Mouse (Mus musculus) liver, embryonic 16.5 days (tissue): Measurements from ENCODE around the gene Slc7a14. TPM values are rescaled to one million over a fixed set of nuclear protein-coding genes. Genes with fewer than 3 reads are reported as not detected.

Experiments used
- ATAC-seq: fragments of 200-750 bp; cut with Nextera tagmentation; 2 replicates; pipeline ENCODE4 v1.8.0; 2017; ENCODE audit warnings: low read depth, mild to moderate bottlenecking, moderate number of reproducible peaks, moderate library complexity
- H3K27ac ChIP-seq: fragments of 300-500 bp; sonication (generic); 2 replicates; pipeline ENCODE4 v1.5.1; 2014; ENCODE audit warnings: mild to moderate bottlenecking, low read length
- H3K27me3 ChIP-seq: fragments of 300-500 bp; sonication (generic); 2 replicates; pipeline ENCODE4 v1.6.1; 2014; ENCODE audit warnings: low read depth, low read length, mixed read lengths; ENCODE audit not compliant: control insufficient read depth, insufficient read depth
- H3K36me3 ChIP-seq: fragments of 300-500 bp; sonication (generic); 2 replicates; pipeline ENCODE4 v1.6.1; 2014; ENCODE audit warnings: mild to moderate bottlenecking; ENCODE audit not compliant: control insufficient read depth, insufficient read depth
- H3K4me1 ChIP-seq: fragments of 300-500 bp; sonication (generic); 2 replicates; pipeline ENCODE4 v1.6.1; 2014; ENCODE audit warnings: low read depth, low read length, mixed read lengths; ENCODE audit not compliant: control insufficient read depth
- H3K4me2 ChIP-seq: fragments of 300-500 bp; sonication (generic); 2 replicates; pipeline ENCODE4 v1.6.1; 2014; ENCODE audit warnings: low read depth, low read length, mixed read lengths
- H3K4me3 ChIP-seq: fragments of 300-500 bp; sonication (generic); 2 replicates; pipeline ENCODE4 v1.5.1; 2014; ENCODE audit warnings: low read depth, mild to moderate bottlenecking, low read length
- H3K9ac ChIP-seq: fragments of 300-500 bp; sonication (generic); 2 replicates; pipeline ENCODE4 v1.6.1; 2014; ENCODE audit warnings: low read depth, low read length
- H3K9me3 ChIP-seq: fragments of 300-500 bp; sonication (generic); replicated peaks from 2 replicates; pipeline ENCODE4 v1.6.1; 2016; ENCODE audit warnings: low read length; ENCODE audit not compliant: control insufficient read depth
- WGBS: fragments of 180-500 bp; shearing (Covaris S2); extraction: QIAGEN DNeasy Blood & Tissue Kit; methylation state at CpG from one replicate; pipeline ENCODE4 v1.1.7; 2014; ENCODE audit not compliant: insufficient replicate concordance; 5-methylcytosine and 5-hydroxymethylcytosine counted together
- polyA plus RNA-seq: library from polyadenylated mRNA; unstranded; fragments of >200 nt; fragmentation: Nextera tagmentation; extraction: Ambion mirVana; gene quantifications from 2 replicates; pipeline ENCODE4 v1.2.1, GENCODE M21; 2015

The Slc7a14 gene
- polyA plus RNA-seq, 1 experiment from 2014 or later: 0.01 TPM

DNA sequence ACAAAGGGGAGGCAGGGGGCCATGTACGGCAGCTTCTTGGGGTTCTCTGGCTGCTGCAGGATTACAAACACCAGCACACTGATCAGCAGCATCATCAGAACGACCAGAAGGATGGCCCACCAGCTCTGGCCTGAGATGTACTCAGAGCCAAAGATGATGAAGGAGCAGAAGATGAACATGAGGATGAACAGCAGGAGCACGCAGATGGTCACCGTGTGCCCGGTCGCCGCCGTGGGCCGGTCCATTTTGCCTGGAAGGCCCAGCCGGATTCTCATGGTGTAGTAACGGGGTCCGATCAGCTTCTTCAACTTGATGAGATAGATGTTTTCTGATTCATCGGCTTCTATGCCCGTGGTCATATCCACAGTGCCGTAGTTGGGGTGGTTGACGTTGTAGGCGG is 86.6 kb downstream of the Slc7a14 start:
- WGBS: 85% methylated on average over 17 of the region's 17 CpGs
- no peaks in the 10 kb centered on the region for H3K27me3 ChIP-seq
- H3K4me2 ChIP-seq: no peak overlapping the region
- H3K4me3 ChIP-seq: no peak overlapping the region
- H3K9me3 ChIP-seq: no peaks in the 10 kb centered on the region
- no peak for ATAC-seq
- H3K36me3 ChIP-seq: no peaks in the 10 kb centered on the region
- no peak overlapping the region for H3K27ac ChIP-seq
- no peaks in the 10 kb centered on the region for H3K4me1 ChIP-seq
- no peak overlapping the region for H3K9ac ChIP-seq

DNA sequence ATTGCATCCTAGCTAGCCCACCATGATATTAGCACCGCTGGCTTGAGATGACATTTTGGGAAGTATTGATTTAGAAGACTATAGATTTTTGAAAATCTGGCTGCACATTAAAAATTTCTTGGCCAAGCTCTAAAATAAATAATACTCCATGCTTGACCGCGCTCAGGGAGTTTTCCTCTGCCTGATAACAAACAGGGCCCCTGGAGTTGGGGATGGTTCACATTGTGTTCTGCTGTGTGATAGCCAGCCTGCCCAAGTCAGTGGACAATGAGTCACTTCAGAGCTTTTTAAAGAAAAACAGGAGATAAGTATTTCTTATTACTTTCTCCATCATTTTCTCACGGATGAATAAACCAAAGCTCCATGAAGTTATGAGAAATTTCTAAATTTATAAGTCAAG is 90.1 kb downstream of the Slc7a14 start:
- Histone ChIP-seq H3K27me3 (no peaks in the 10 kb centered on the region), H3K27ac (no peak overlapping the region), H3K4me2 (no peak overlapping the region), H3K9ac (no peak overlapping the region), H3K4me1 (no peaks in the 10 kb centered on the region), H3K4me3 (no peak overlapping the region), H3K9me3 (no peaks in the 10 kb centered on the region), H3K36me3 (no peaks in the 10 kb centered on the region)
- no peak for ATAC-seq
- WGBS: 71% methylated on average over 4 of the region's 4 CpGs

DNA sequence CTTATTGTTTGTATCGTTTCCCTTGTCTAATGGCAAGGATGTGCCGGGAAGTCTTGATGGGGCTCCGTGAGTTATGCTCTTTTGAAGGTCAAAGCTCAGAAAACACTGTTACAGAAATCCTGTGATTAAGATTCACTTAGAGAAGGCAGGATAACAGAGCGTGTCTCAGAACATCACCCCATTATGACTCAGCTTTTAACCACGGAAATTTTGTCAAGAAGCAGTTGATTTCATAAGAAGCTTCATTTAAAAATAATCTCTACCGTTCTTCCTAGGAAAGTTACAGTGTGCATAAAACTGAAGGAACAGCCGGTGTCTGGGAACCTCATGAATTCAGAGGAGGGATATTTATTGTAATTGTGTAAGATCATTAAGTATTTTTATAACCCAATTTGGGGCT is 90.7 kb downstream of the Slc7a14 start:
- Histone ChIP-seq H3K27ac (no peak overlapping the region), H3K4me2 (no peak overlapping the region), H3K9ac (no peak overlapping the region), H3K4me1 (no peaks in the 10 kb centered on the region), H3K4me3 (no peak overlapping the region), H3K9me3 (no peaks in the 10 kb centered on the region), H3K27me3 (no peaks in the 10 kb centered on the region), H3K36me3 (no peaks in the 10 kb centered on the region)
- ATAC-seq: no peak
- 57% methylated on average over 7 of the region's 7 CpGs for WGBS

DNA sequence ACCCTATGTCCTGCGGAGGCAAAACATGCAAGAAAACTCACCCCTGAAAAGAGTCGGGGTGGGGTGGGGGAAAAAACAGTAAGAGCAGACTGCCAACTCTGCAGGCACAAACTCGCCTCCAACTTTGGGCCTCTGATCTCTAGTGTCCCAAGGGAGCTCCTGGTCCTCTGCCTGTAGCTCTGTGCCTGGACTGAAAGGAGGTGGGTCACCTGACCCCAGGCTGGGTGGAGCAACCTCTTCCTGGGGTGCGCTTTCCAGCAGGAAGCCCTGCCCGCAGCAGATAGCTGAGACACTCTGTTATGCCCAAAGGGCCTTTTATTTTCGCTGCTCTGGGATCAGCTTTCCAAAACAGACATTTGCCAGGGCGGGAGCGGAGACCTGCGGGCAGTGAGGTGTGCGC is 92.7 kb downstream of the Slc7a14 start:
- H3K4me1 ChIP-seq: no peaks in the 10 kb centered on the region
- no peak overlapping the region for H3K9ac ChIP-seq
- H3K27ac ChIP-seq: no peak overlapping the region
- no peaks in the 10 kb centered on the region for H3K27me3 ChIP-seq
- no peak overlapping the region for H3K4me2 ChIP-seq
- ATAC-seq: no peak
- H3K4me3 ChIP-seq: no peak overlapping the region
- WGBS: 55% methylated on average over 10 of the region's 10 CpGs
- no peaks in the 10 kb centered on the region for H3K9me3 ChIP-seq
- no peaks in the 10 kb centered on the region for H3K36me3 ChIP-seq

DNA sequence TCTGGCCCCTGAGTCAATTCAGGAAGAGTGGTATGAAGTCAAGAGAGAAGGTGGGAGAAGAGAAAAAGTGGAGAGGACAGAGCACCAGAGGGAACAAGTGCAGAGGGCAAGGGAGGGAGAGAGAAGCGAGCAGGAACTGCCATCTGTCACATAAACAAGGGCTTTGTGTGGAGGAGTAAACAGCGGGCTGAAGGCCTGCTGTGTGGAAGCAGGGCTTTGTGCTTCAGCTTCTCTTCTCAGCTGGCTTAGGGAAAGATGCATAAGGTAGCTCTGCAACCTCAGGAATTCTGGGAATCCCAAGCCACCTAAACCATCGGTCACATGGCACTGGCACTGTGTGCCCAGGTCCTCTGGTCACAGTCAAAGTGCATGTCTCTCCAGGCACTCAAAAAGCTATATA is 96.4 kb downstream of the Slc7a14 start:
- WGBS: 31% methylated on average over 3 of the region's 3 CpGs
- Histone ChIP-seq H3K4me3 (no peak overlapping the region), H3K27ac (no peak overlapping the region), H3K36me3 (no peaks in the 10 kb centered on the region), H3K9ac (no peak overlapping the region), H3K4me1 (no peaks in the 10 kb centered on the region), H3K9me3 (no peaks in the 10 kb centered on the region), H3K27me3 (no peaks in the 10 kb centered on the region), H3K4me2 (no peak overlapping the region)
- ATAC-seq: no peak

DNA sequence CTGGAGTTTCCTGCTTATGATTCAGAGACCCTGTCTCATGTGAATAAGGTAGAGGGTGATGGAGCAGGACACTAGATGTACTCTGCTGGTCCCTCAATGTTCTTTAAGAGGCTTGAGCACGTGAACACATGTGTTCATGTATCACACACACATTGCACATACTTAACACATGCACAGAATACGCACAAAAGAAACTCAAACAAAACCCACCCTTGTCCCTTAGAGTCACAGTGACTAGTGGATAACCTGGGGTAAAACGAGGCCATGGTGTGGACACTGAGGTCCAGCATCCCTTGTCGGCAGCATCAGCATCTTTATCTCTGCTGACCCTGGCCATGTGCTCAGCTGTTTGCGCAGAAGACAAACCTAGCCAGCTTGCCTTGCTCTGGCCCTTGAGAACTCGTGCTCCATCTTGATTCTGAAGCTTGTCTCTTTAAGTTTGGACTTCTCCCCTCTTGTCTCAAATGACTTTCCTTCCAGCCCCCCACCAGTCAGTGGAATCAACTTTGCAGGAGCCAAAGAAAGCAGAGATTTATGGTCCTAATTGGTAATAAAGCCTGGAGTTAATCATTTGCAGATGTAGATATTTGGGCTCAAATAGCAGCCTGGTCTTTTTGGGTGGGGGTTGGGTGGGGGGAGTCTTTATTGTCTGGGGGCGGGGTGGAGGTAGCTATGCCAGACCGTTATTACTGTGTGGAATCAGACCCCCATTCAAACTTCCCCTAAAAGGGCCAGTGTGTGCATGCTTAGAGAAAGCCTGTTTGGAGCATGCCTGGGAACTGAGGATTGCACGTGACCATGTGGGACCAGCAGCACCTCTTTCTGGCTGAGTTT is 97.8 kb downstream of the Slc7a14 start:
- no peak for ATAC-seq

DNA sequence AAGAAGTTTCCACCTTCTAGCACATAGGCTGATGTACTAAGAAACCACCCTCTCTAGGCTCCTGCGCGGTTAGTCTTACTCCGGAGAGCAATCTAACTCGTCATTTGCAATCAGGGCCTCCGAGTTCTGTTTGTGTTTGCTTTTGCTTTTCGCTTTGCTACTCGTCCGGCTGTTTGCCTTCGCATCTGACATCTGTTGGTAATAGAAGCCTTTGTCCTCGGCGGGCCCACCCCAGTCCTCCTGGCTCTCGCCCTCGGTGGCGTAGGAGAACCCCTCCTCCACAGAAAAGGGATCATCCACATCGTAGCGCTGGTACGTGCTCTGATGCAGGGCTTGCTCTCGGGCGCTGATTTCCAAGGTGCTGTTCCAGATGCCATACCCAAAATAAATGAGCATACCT is 101.2 kb downstream of the Slc7a14 start:
- no peak for ATAC-seq
- Histone ChIP-seq H3K27ac (no peak overlapping the region), H3K9ac (no peak overlapping the region), H3K4me1 (no peaks in the 10 kb centered on the region), H3K4me2 (no peak overlapping the region), H3K4me3 (no peak overlapping the region), H3K36me3 (no peaks in the 10 kb centered on the region), H3K9me3 (no peaks in the 10 kb centered on the region), H3K27me3 (no peaks in the 10 kb centered on the region)
- WGBS: 28% methylated on average over 19 of the region's 19 CpGs

More for the DNA sequence above, 97.8 kb downstream of the Slc7a14 start:
- Histone ChIP-seq H3K9ac (no peak overlapping the region), H3K36me3 (no peaks in the 10 kb centered on the region), H3K4me1 (no peaks in the 10 kb centered on the region), H3K4me3 (no peak overlapping the region), H3K4me2 (no peak overlapping the region), H3K9me3 (no peaks in the 10 kb centered on the region), H3K27ac (no peak overlapping the region), H3K27me3 (no peaks in the 10 kb centered on the region)
- WGBS: 40% methylated on average over 9 of the region's 9 CpGs

DNA sequence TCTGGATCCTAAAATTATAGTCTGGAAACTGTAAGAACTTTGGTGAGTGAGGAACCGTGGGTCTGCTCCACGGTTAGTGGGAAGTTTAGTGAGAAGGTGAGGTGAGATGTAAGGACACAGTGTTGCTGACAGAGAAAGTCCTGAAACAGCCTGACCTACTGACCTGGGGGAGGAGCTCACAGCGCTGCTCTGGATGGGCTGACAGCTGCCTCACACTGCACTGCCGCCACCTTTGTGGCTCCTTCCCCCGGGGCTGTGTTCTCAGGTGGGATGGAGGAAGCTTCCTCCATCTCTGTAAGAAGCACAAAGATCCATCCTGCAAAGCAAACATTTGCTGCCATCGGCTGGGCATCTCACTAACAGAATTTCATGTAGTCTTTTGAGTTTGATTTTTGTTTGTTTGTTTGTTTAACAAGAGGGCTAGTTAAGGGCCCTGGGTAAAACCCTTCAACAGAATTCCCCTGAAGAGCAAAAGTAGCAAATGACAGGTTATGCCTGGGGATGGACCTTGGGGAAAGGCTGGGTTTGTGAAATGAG is 101.7 kb downstream of the Slc7a14 start:
- 19% methylated on average over 6 of the region's 6 CpGs for WGBS
- Histone ChIP-seq H3K4me2 (no peak overlapping the region), H3K9ac (no peak overlapping the region), H3K27ac (no peak overlapping the region), H3K4me3 (no peak overlapping the region), H3K9me3 (no peaks in the 10 kb centered on the region), H3K27me3 (no peaks in the 10 kb centered on the region), H3K36me3 (no peaks in the 10 kb centered on the region), H3K4me1 (no peaks in the 10 kb centered on the region)
- no peak for ATAC-seq

DNA sequence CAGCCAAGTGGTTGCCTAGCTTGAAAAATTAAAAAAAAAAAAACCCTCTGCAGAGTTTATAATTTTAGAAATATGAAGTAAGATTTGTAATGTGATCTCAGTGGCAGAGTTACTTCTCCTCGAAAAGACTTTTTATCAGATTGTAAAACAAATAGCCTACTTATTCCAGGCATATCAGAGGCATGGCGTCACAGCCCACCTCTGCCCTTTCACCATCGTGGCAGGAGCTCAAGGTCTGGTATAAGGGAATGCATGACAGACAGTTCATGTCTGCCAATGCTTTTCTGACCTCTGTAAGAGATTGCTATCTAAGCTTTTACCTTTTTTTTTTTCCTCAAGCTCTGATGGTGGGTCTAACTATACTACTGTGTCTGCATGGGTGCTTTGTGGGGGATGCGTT is 102.1 kb downstream of the Slc7a14 start:
- H3K27me3 ChIP-seq: no peaks in the 10 kb centered on the region
- H3K4me2 ChIP-seq: no peak overlapping the region
- H3K9me3 ChIP-seq: no peaks in the 10 kb centered on the region
- no peak overlapping the region for H3K4me3 ChIP-seq
- no peaks in the 10 kb centered on the region for H3K4me1 ChIP-seq
- WGBS: 46% methylated on average over 4 of the region's 4 CpGs
- H3K27ac ChIP-seq: no peak overlapping the region
- H3K36me3 ChIP-seq: no peaks in the 10 kb centered on the region
- H3K9ac ChIP-seq: no peak overlapping the region
- no peak for ATAC-seq
